Mouse (Mus musculus): Measurements from ENCODE around the gene Sod1. TPM values are rescaled to one million over a fixed set of nuclear protein-coding genes. Genes with fewer than 3 reads are reported as not detected.

The Sod1 gene
- total RNA-seq, 2 experiments from 2014 or later: 1,099 to 1,142 TPM

GRCm38 (mm10) chr16:90252521-90252920, 32.0 kb downstream of the Sod1 start:
- DNase-seq: no peak

- no peak for DNase-seq
These were observed 38.4 kb downstream of the Sod1 start for GRCm38 (mm10) chr16:90258950-90259349.

GRCm38 (mm10) chr16:90259623-90260022, 39.1 kb downstream of the Sod1 start:
- DNase-seq: no peak

GRCm38 (mm10) chr16:90260097-90260496, 39.5 kb downstream of the Sod1 start:
- no peak for DNase-seq

GRCm38 (mm10) chr16:90261791-90262190, 41.2 kb downstream of the Sod1 start:
- no peak for DNase-seq

GRCm38 (mm10) chr16:90264021-90264420, 43.5 kb downstream of the Sod1 start:
- no peak for DNase-seq

GRCm38 (mm10) chr16:90265106-90265505, 44.6 kb downstream of the Sod1 start:
- DNase-seq: no peak

GRCm38 (mm10) chr16:90266581-90266980, 46.0 kb downstream of the Sod1 start:
- no peak for DNase-seq

- no peak for DNase-seq
These were observed 55.0 kb downstream of the Sod1 start for GRCm38 (mm10) chr16:90275521-90275920.

Other genes starting within 250 kb of the Sod1 start
- 10 to 100 TPM; 47.3 to 50.3 TPM for gene Tiam1, start 77.0 kb upstream of the Sod1 start, total RNA-seq (2021)
- gene Scaf4, start 63.7 kb downstream of the Sod1 start, total RNA-seq (2021): 10 to 100 TPM; 37.4 to 50.4 TPM
- gene Hunk, start 165.3 kb downstream of the Sod1 start, total RNA-seq (2021): 1 to 10 TPM; 5.5 to 7.7 TPM

Measured in adrenal gland, postnatal 10 days (tissue).